Mouse (Mus musculus) adrenal gland, adult 8-10 months (tissue): ENCODE results near the gene Plxnc1. TPM values are rescaled to one million over a fixed set of nuclear protein-coding genes. Genes with fewer than 3 reads are reported as not detected.

ENCODE experiments used
- DNase-seq: peaks from one replicate; pipeline ENCODE4 v3.0.0; 2022
- total RNA-seq, 4 experiments: library from RNA; stranded (reverse); gene quantifications; 2 replicates each; pipeline ENCODE4 v1.2.4; 2022

The Plxnc1 gene
- total RNA-seq, 4 experiments from 2014 or later: 1.5 to 30.4 (median 13.9) TPM

- no peak for DNase-seq
These were observed 24.7 kb downstream of the Plxnc1 start for GRCm38 (mm10) chr10:94919960-94920359.

DNA sequence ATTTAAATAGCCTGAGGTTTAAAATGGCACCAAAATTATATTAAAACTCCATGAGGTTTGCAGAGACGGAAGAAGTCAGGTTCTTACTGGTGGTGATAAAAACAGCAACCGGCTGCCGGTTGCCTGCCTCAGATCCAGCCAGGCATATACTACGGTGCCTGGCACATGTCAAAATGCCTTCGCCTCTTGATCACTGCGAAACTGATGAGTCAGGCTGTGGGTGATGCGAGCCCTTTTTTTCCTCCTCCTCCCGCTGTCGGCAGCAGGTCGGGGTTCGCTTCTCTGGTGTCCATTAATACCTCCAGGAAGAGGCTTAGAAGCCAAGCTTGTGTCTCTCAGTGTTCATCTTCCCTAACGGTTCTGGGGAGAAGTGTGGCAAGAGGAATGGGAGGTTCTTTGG, 25.1 kb downstream of the Plxnc1 start:
- DNase-seq: no peak

- DNase-seq: no peak
These were observed 26.0 kb downstream of the Plxnc1 start for GRCm38 (mm10) chr10:94918618-94919017.

DNA sequence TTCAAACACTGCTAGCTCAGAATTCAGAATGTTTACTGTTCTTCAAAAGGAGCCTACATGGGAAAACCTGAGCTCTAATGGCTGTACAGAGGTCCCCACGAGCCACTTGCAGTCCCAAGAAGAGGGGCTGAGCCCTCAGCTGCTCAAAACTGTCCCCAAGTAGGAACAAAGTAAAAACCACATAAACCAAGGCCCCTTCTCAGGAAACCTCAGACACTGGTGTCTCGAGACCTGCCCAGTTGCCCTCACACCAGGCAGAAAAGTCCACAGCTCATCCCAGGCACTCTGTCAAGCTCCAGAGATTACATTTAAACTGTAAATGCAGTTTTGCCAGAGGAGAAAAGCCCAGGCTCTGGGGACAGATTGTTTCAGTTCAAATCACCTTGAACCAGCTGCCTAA, 26.6 kb downstream of the Plxnc1 start:
- no peak for DNase-seq

DNA sequence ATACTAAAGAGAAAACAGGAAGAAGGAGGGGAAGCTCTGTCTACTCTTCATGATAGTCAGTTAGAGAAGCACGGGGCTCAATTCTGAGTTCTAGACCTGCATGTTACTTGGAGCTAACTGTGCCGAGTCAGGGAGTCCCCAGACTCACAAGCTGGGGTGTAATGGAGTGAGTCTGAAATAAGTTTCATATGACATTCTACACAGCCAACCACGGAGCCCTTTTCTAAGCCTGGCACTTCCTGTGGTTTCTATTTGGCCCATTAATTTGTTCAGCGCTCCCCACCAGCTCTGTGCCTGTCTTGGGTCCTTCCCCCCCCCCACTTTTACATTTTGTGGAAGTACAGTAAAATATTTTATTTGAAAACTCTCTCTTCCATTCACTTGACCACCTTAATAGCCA, 27.3 kb downstream of the Plxnc1 start:
- no peak for DNase-seq

- DNase-seq: no peak
These were observed 28.0 kb downstream of the Plxnc1 start for GRCm38 (mm10) chr10:94916610-94917009.

DNA sequence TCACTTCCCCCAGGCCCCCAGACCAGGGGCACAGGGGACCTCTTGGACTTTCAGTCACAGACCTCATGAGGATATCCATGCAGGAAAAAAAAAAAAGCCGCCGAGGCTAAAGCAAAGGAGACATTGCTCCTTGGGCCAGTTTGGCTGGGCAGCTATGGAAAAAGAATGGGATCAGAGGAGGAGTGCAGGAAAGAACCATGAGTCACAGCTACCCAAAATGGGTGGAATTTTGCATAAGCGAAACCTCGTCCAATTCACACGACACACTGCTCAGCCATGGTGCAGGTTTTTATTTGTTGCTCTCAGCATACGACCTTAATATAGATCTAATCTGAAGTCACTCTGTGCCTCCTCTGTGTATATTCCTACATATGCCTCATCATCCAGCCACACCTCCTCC, 28.9 kb downstream of the Plxnc1 start:
- DNase-seq: no peak

DNA sequence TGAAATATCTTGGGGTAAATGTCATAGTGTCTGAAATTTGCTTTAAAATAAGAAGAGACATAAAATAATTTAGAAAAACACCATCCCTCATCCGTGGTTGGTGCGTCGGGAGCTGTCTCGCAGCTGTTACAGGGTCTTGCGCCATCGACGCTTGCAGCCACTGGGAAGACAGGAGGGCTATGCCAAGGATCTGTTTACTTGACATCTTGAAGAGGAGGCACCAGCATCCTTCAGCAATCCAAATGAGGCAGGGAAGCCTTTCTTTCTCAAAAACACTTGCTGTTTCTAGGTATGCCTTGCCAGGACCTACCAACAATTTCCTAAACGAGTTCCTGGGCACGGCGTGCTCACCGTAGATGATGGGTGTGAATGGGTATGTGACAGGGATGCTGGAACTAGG, 30.6 kb downstream of the Plxnc1 start:
- no peak for DNase-seq

- DNase-seq: no peak
These were observed 31.3 kb downstream of the Plxnc1 start for GRCm38 (mm10) chr10:94913336-94913739.

GRCm38 (mm10) chr10:94912551-94912950, 32.1 kb downstream of the Plxnc1 start:
- DNase-seq: no peak

- no peak for DNase-seq
These were observed 33.5 kb downstream of the Plxnc1 start for GRCm38 (mm10) chr10:94911102-94911501.

- no peak for DNase-seq
These were observed 34.1 kb downstream of the Plxnc1 start for GRCm38 (mm10) chr10:94910570-94910969.

DNA sequence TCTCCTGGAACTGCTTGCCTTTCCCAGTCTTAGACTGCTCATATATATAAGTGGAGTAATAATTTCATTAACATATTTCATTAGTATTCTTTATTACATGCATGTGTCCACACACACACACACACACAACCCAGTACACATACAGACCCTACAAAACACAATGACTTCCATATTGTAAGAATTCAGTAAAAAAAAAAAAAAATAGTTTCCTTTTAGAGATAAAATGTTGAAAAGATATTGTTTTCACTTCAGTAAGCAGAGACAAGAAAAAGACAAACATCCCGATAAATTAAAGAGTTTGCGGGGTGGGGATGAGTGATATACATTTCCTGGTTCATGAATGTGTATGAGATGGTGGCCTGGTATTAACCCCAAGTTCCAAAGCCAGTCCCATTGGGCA, 34.8 kb downstream of the Plxnc1 start:
- no peak for DNase-seq

DNA sequence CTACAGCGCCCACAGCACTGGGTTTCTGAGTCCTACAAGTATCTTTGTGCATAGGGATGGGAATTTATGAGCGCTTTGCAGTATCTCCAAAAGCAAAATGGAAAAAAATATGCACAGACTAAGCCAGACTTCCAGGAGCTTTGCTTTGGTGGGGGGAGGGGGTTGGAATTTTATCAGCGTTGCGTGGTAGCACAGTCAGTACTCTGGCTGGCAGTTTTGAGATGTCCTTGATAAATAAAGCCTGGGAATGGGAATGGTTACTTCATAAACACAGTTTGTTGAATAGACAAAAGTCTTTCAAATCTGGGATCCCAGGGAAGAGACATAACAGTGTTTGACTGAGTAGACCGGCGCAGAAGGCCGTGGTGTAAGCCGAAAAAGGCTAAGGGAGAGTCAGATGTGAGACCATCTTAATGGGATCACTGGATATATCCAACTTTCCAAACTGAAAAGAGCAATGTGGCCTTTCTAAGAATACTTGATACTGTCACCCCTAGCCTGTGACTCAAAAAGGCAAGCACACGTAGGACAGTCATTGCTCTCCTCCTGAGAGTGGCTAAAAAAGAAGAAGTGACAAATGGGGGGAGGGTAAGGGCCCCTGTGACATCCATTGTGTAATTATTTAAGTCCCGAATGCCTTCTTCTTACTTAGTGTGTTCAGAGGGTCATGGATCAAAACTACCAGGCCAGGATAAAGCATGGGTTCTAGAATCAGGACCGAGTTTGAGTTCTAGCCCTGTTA, 35.5 kb downstream of the Plxnc1 start:
- DNase-seq: no peak

GRCm38 (mm10) chr10:94905689-94906473, 38.8 kb downstream of the Plxnc1 start:
- no peak for DNase-seq

DNA sequence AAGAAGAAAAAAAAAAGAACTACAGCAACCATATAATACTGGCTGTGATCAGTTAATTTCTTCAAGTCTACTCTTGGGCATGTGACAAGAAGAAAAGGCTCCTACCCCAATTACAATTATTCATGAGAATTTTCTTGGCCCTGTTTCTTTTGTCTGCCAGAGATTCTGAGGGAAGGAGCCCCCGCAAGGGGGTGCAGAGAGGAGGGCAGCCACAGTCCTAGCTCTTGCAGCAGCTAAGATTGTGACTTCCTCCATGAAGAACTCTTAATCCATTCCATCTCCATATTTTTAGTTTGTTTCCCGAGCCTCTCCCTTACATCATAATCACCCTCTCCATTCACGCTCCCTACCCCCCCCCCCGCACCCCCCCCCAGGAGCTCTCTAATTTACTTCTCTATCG, 39.4 kb downstream of the Plxnc1 start:
- no peak for DNase-seq

GRCm38 (mm10) chr10:94896950-94897349, 47.7 kb downstream of the Plxnc1 start:
- no peak for DNase-seq

GRCm38 (mm10) chr10:94896311-94896710, 48.3 kb downstream of the Plxnc1 start:
- DNase-seq: no peak

GRCm38 (mm10) chr10:94895876-94896275, 48.8 kb downstream of the Plxnc1 start:
- DNase-seq: no peak

DNA sequence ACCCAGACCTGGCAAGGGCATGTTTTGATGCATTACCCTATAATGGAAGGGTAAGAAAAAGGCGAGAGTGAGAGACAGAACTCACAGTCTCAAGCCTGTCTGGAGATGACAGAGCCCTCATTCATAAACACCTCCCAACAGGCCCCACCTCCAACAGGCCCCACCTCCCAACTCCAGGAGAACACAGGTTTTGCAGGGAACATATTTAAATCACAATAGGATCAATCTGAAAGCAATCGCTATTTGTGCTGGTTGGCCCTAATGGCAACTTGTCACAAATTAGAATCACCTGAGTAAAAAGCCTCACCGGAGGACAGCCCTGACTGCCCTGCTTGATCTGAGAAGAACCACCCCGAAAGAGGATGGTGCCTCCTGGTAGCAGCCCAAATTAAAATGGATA, 54.9 kb downstream of the Plxnc1 start:
- DNase-seq: no peak

- peak; percentile 63 for DNase-seq
These were observed 61.4 kb downstream of the Plxnc1 start for GRCm38 (mm10) chr10:94883216-94883615.

- DNase-seq: no peak
These were observed 73.1 kb downstream of the Plxnc1 start for GRCm38 (mm10) chr10:94871506-94871905.

DNA sequence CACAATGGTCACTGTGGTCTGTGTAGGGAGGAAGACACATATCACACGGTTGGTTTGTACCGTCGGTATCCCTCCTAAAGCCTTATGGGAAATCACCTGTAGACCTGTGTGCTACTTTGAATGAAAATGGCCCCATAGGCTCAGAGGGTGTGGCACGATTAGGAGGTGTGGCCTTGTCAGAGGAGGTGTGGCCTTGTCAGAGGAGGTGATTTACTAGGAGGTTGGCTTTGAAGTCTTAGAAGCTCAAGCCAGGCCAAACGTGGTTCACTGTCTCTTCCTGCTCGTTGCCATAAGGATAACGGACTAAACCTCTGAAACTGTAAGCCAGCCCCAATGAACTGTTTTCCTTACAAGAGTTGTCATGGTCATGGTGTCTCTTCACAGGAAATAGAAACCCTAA, 73.5 kb downstream of the Plxnc1 start:
- DNase-seq: no peak
